ENCODE assay signal across 11 mouse cellular contexts in genomic region chr6:135089786-135090185, GRCm38 (mm10). TPM values are rescaled to one million over a fixed set of nuclear protein-coding genes. Genes with fewer than 3 reads are reported as not detected.
DNase-seq lines count a peak whose midpoint lies in the region; ATAC-seq lines count a peak whose summit lies in the region.
"Had no signal": no experiment of that assay in that cellular context is flagged by ENCODE, and none has a peak within 500 bp of the region (broad histone marks: within the 10 kb centered on the region; RNA-seq: fewer than 3 reads in every experiment).

No protein-coding gene starts in this region.

- no peak overlapping the region for H3K4me2 ChIP-seq in hindbrain, embryonic 13.5 days

- H3K27ac ChIP-seq in heart, embryonic 10.5 days: no peak overlapping the region
- H3K27ac ChIP-seq in hindbrain, embryonic 13.5 days: no peak overlapping the region

- peak; percentile 25 to 45 for DNase-seq in heart, postnatal 10 days
- DNase-seq in heart, embryonic 10.5 days (ENCODE audit: low spot score): no peak
- DNase-seq in 3134 (ENCODE audit: extremely low read depth, insufficient read length, low spot score): peak; percentile 50
- DNase-seq in R1 (ENCODE audit: low read depth, low spot score): peak; percentile 50
- DNase-seq in layer of hippocampus, postnatal 14 days (ENCODE audit: low spot score in 2 of 2): peak; percentile 42 to 46
- DNase-seq in ovary, adult 18-20 months (ENCODE audit: low spot score): no peak
- DNase-seq in thymus, postnatal 14 days: no peak

- intact Hi-C loops in heart, postnatal 10 days (cut with DNase I): loop anchor here (5.0 kb wide), 3 partner anchors 77 to 313 kb away; partner anchors contain the start of gene Ddx47

- H3K9me3 ChIP-seq in heart, embryonic 10.5 days: no peaks in the 10 kb centered on the region
- no peaks in the 10 kb centered on the region for H3K9me3 ChIP-seq in hindbrain, embryonic 13.5 days
- H3K9me3 ChIP-seq: megakaryocyte, embryonic 14.5 days had no signal

- no peak for ATAC-seq in hindbrain, embryonic 13.5 days (ENCODE audit: low FRiP score)

- H3K27me3 ChIP-seq in heart, embryonic 10.5 days (ENCODE audit: insufficient read depth, poor library complexity, severe bottlenecking): no peaks in the 10 kb centered on the region
- peaks cover 6% of the 10 kb centered on the region; the same call in 1 of the 2 replicates for H3K27me3 ChIP-seq in hindbrain, embryonic 13.5 days

- 18% methylated on average over 8 of the region's 8 CpGs for WGBS in heart, embryonic 10.5 days
- 18% methylated on average over 8 of the region's 8 CpGs for WGBS in hindbrain, embryonic 13.5 days

- peaks cover 9% of the 10 kb centered on the region; the same call in 1 of the 2 replicates for H3K4me1 ChIP-seq in heart, embryonic 10.5 days
- H3K4me1 ChIP-seq in hindbrain, embryonic 13.5 days (replicated peaks): peaks cover 15% of the 10 kb centered on the region

- H3K4me3 ChIP-seq in heart, embryonic 10.5 days: no peak overlapping the region; the same call in 1 of the 2 replicates
- no peak overlapping the region for H3K4me3 ChIP-seq in hindbrain, embryonic 13.5 days
- H3K4me3 ChIP-seq: megakaryocyte, embryonic 14.5 days had no signal

- H3K9ac ChIP-seq in hindbrain, embryonic 13.5 days: no peak overlapping the region; the same call in 1 of the 2 replicates

- H3K36me3 ChIP-seq in heart, embryonic 10.5 days: no peaks in the 10 kb centered on the region
- no peaks in the 10 kb centered on the region for H3K36me3 ChIP-seq in hindbrain, embryonic 13.5 days

RNA-seq across cellular contexts. Expression of gene Gprc5a, which starts 24.3 kb away (rescaled TPM):
- 1 to 10 TPM; 2.5 to 4.0 TPM for total RNA-seq in heart, postnatal 10 days (2021)
- 2.6 and 3.2 TPM in 2 replicates for polyA plus RNA-seq in heart, embryonic 10.5 days (2016; fragmentation: Nextera tagmentation; extraction: Ambion mirVana)
- under 1 TPM in 1 of 2 experiments, not detected in 1; 0.17 TPM for total RNA-seq in layer of hippocampus, postnatal 14 days (2021)
- polyA plus RNA-seq in hindbrain, embryonic 13.5 days (2015; fragmentation: Nextera tagmentation; extraction: Ambion mirVana): 0.72 and 1.1 TPM in 2 replicates

RNA-seq across cellular contexts. Expression of gene Gprc5d, which starts 28.3 kb away (rescaled TPM):
- total RNA-seq in heart, postnatal 10 days (2021): under 1 TPM in 1 of 2 experiments, not detected in 1; 0.25 TPM
- polyA plus RNA-seq in heart, embryonic 10.5 days (2016; fragmentation: Nextera tagmentation; extraction: Ambion mirVana): not detected in 2 replicates
- total RNA-seq in layer of hippocampus, postnatal 14 days (2021): not detected
- not detected in 2 replicates for polyA plus RNA-seq in hindbrain, embryonic 13.5 days (2015; fragmentation: Nextera tagmentation; extraction: Ambion mirVana)
- total RNA-seq: ES-E14; hematopoietic stem cell, adult 5-6 weeks had no signal

Comparison
In these comparisons a context has a peak if more than half of its experiments do, and no peak if none do; other contexts are left out.
1. DNase-seq: peak in heart, postnatal 10 days (2 of 2), 3134 (single experiment), R1 (single experiment) and layer of hippocampus, postnatal 14 days (2 of 2); none in heart, embryonic 10.5 days (single experiment), ovary, adult 18-20 months (single experiment) and thymus, postnatal 14 days (single experiment).